Mouse (Mus musculus): Measurements from ENCODE around the gene Gpr35. TPM values are rescaled to one million over a fixed set of nuclear protein-coding genes. Genes with fewer than 3 reads are reported as not detected.
A peak's percentile ranks its signal among the peaks of the same experiment; 100 is the strongest.

The Gpr35 gene
- polyA plus RNA-seq, 1 experiment from 2014 or later, result 0.54 TPM

GRCm38 (mm10) chr1:92972854-92973253 lies 22.2 kb downstream of the Gpr35 start:
- H3K4me2 ChIP-seq (ENCODE audit: low read length), result no peak overlapping the region
- no peak overlapping the region for H3K9ac ChIP-seq (ENCODE audit: low read length)
- no peak overlapping the region for H3K4me3 ChIP-seq (ENCODE audit: control insufficient read depth in 1 of 2, insufficient read depth in 1 of 2, low read depth in 1 of 2, low read length in 2 of 2)
- no peaks in the 10 kb centered on the region for H3K36me3 ChIP-seq (ENCODE audit: control insufficient read depth, insufficient read depth, low read length)
- no peaks in the 10 kb centered on the region for H3K27me3 ChIP-seq (ENCODE audit: control insufficient read depth, insufficient read depth, low read length)
- H3K27ac ChIP-seq (replicated peaks in 1 of 2; ENCODE audit: control insufficient read depth in 1 of 2, insufficient read depth in 1 of 2, low read depth in 2 of 2, low read length in 2 of 2), result peak overlapping the region in 1 of 2 experiments; percentile 51; a peak in 2 of 4 replicates
- peaks cover 13 to 19% of the 10 kb centered on the region in 2 experiments for H3K4me1 ChIP-seq (ENCODE audit: control insufficient read depth in 2 of 2, insufficient read depth in 2 of 2, low read length in 2 of 2)
- 18% methylated on average over 1 of the region's 1 CpGs for WGBS
- H3K9me3 ChIP-seq (ENCODE audit: control insufficient read depth, low read length), result no peaks in the 10 kb centered on the region
- ATAC-seq (ENCODE audit: insufficient number of reproducible peaks, insufficient read depth, low FRiP score, low read depth), result 0 out of 2 replicates have a peak, but pooled peaks have one; percentile 35

GRCm38 (mm10) chr1:92976141-92976566 lies 25.5 kb downstream of the Gpr35 start:
- WGBS, result 20% methylated on average over 6 of the region's 6 CpGs
- H3K27ac ChIP-seq (replicated peaks in 1 of 2; ENCODE audit: control insufficient read depth in 1 of 2, insufficient read depth in 1 of 2, low read depth in 2 of 2, low read length in 2 of 2), result 0 out of 4 replicates have a peak overlapping the region, but pooled peaks of 1 of the 2 experiments have one; percentile 10
- H3K9me3 ChIP-seq (ENCODE audit: control insufficient read depth, low read length), result no peaks in the 10 kb centered on the region
- ATAC-seq (ENCODE audit: insufficient number of reproducible peaks, insufficient read depth, low FRiP score, low read depth), result 0 out of 2 replicates have a peak, but pooled peaks have one; percentile 20
- no peak overlapping the region for H3K4me3 ChIP-seq (ENCODE audit: control insufficient read depth in 1 of 2, insufficient read depth in 1 of 2, low read depth in 1 of 2, low read length in 2 of 2)
- peaks cover 26 to 35% of the 10 kb centered on the region in 2 experiments for H3K4me1 ChIP-seq (ENCODE audit: control insufficient read depth in 2 of 2, insufficient read depth in 2 of 2, low read length in 2 of 2)
- H3K36me3 ChIP-seq (ENCODE audit: control insufficient read depth, insufficient read depth, low read length), result no peaks in the 10 kb centered on the region
- no peaks in the 10 kb centered on the region for H3K27me3 ChIP-seq (ENCODE audit: control insufficient read depth, insufficient read depth, low read length)
- H3K9ac ChIP-seq (ENCODE audit: low read length), result no peak overlapping the region
- no peak overlapping the region for H3K4me2 ChIP-seq (ENCODE audit: low read length)

- Histone ChIP-seq H3K9me3 (ENCODE audit: control insufficient read depth, low read length) (no peaks in the 10 kb centered on the region), H3K27me3 (ENCODE audit: control insufficient read depth, insufficient read depth, low read length) (no peaks in the 10 kb centered on the region), H3K4me2 (ENCODE audit: low read length) (peak overlapping the region; percentile 41), H3K36me3 (ENCODE audit: control insufficient read depth, insufficient read depth, low read length) (no peaks in the 10 kb centered on the region), H3K4me3 (ENCODE audit: control insufficient read depth in 1 of 2, insufficient read depth in 1 of 2, low read depth in 1 of 2, low read length in 2 of 2) (no peak overlapping the region), H3K4me1 (ENCODE audit: control insufficient read depth in 2 of 2, insufficient read depth in 2 of 2, low read length in 2 of 2) (peaks cover 22 to 31% of the 10 kb centered on the region in 2 experiments), H3K9ac (ENCODE audit: low read length) (peak overlapping the region; percentile 21; the same call in 1 of the 2 replicates), H3K27ac (replicated peaks in 1 of 2; ENCODE audit: control insufficient read depth in 1 of 2, insufficient read depth in 1 of 2, low read depth in 2 of 2, low read length in 2 of 2) (no peak overlapping the region)
- ATAC-seq (ENCODE audit: insufficient number of reproducible peaks, insufficient read depth, low FRiP score, low read depth), result no peak
- 29% methylated on average over 7 of the region's 7 CpGs for WGBS
These were observed 28.0 kb downstream of the Gpr35 start for GRCm38 (mm10) chr1:92978645-92979044.

- H3K9me3 ChIP-seq (ENCODE audit: control insufficient read depth, low read length), result no peaks in the 10 kb centered on the region
- peak overlapping the region; percentile 41 for H3K4me2 ChIP-seq (ENCODE audit: low read length)
- H3K27me3 ChIP-seq (ENCODE audit: control insufficient read depth, insufficient read depth, low read length), result no peaks in the 10 kb centered on the region
- peak overlapping the region; percentile 21; the same call in 1 of the 2 replicates for H3K9ac ChIP-seq (ENCODE audit: low read length)
- H3K36me3 ChIP-seq (ENCODE audit: control insufficient read depth, insufficient read depth, low read length), result no peaks in the 10 kb centered on the region
- no peak for ATAC-seq (ENCODE audit: insufficient number of reproducible peaks, insufficient read depth, low FRiP score, low read depth)
- no peak overlapping the region for H3K27ac ChIP-seq (replicated peaks in 1 of 2; ENCODE audit: control insufficient read depth in 1 of 2, insufficient read depth in 1 of 2, low read depth in 2 of 2, low read length in 2 of 2)
- no peak overlapping the region for H3K4me3 ChIP-seq (ENCODE audit: control insufficient read depth in 1 of 2, insufficient read depth in 1 of 2, low read depth in 1 of 2, low read length in 2 of 2)
- 19% methylated on average over 11 of the region's 11 CpGs for WGBS
- peaks cover 22 to 31% of the 10 kb centered on the region in 2 experiments for H3K4me1 ChIP-seq (ENCODE audit: control insufficient read depth in 2 of 2, insufficient read depth in 2 of 2, low read length in 2 of 2)
These were observed 28.5 kb downstream of the Gpr35 start for GRCm38 (mm10) chr1:92979073-92979602.

GRCm38 (mm10) chr1:92981056-92981845 lies 30.6 kb downstream of the Gpr35 start:
- no peak overlapping the region for H3K27ac ChIP-seq (replicated peaks in 1 of 2; ENCODE audit: control insufficient read depth in 1 of 2, insufficient read depth in 1 of 2, low read depth in 2 of 2, low read length in 2 of 2)
- H3K36me3 ChIP-seq (ENCODE audit: control insufficient read depth, insufficient read depth, low read length), result no peaks in the 10 kb centered on the region
- ATAC-seq (ENCODE audit: insufficient number of reproducible peaks, insufficient read depth, low FRiP score, low read depth), result no peak
- no peaks in the 10 kb centered on the region for H3K27me3 ChIP-seq (ENCODE audit: control insufficient read depth, insufficient read depth, low read length)
- no peak overlapping the region for H3K9ac ChIP-seq (ENCODE audit: low read length)
- no peak overlapping the region for H3K4me2 ChIP-seq (ENCODE audit: low read length)
- no peaks in the 10 kb centered on the region for H3K9me3 ChIP-seq (ENCODE audit: control insufficient read depth, low read length)
- H3K4me1 ChIP-seq (ENCODE audit: control insufficient read depth in 2 of 2, insufficient read depth in 2 of 2, low read length in 2 of 2), result peaks cover 16 to 23% of the 10 kb centered on the region in 2 experiments
- WGBS, result 66% methylated on average over 7 of the region's 7 CpGs
- no peak overlapping the region for H3K4me3 ChIP-seq (ENCODE audit: control insufficient read depth in 1 of 2, insufficient read depth in 1 of 2, low read depth in 1 of 2, low read length in 2 of 2)

- Histone ChIP-seq H3K4me3 (ENCODE audit: control insufficient read depth in 1 of 2, insufficient read depth in 1 of 2, low read depth in 1 of 2, low read length in 2 of 2) (no peak overlapping the region), H3K9me3 (ENCODE audit: control insufficient read depth, low read length) (no peaks in the 10 kb centered on the region), H3K9ac (ENCODE audit: low read length) (no peak overlapping the region), H3K36me3 (ENCODE audit: control insufficient read depth, insufficient read depth, low read length) (no peaks in the 10 kb centered on the region), H3K27ac (replicated peaks in 1 of 2; ENCODE audit: control insufficient read depth in 1 of 2, insufficient read depth in 1 of 2, low read depth in 2 of 2, low read length in 2 of 2) (no peak overlapping the region), H3K4me2 (ENCODE audit: low read length) (no peak overlapping the region), H3K27me3 (ENCODE audit: control insufficient read depth, insufficient read depth, low read length) (no peaks in the 10 kb centered on the region), H3K4me1 (ENCODE audit: control insufficient read depth in 2 of 2, insufficient read depth in 2 of 2, low read length in 2 of 2) (peaks cover 12 to 18% of the 10 kb centered on the region in 2 experiments)
- no peak for ATAC-seq (ENCODE audit: insufficient number of reproducible peaks, insufficient read depth, low FRiP score, low read depth)
- 92% methylated on average over 17 of the region's 17 CpGs for WGBS
These were observed 32.4 kb downstream of the Gpr35 start for GRCm38 (mm10) chr1:92982931-92983605.

GRCm38 (mm10) chr1:92984999-92985398 lies 34.3 kb downstream of the Gpr35 start:
- H3K4me1 ChIP-seq (ENCODE audit: control insufficient read depth in 2 of 2, insufficient read depth in 2 of 2, low read length in 2 of 2), result 0 out of 4 replicates have a peak, but pooled peaks cover 0 to 4% of the 10 kb centered on the region in 2 experiments
- no peak overlapping the region for H3K9ac ChIP-seq (ENCODE audit: low read length)
- H3K27me3 ChIP-seq (ENCODE audit: control insufficient read depth, insufficient read depth, low read length), result no peaks in the 10 kb centered on the region
- WGBS, result 78% methylated on average over 5 of the region's 5 CpGs
- H3K36me3 ChIP-seq (ENCODE audit: control insufficient read depth, insufficient read depth, low read length), result no peaks in the 10 kb centered on the region
- no peaks in the 10 kb centered on the region for H3K9me3 ChIP-seq (ENCODE audit: control insufficient read depth, low read length)
- no peak overlapping the region for H3K4me2 ChIP-seq (ENCODE audit: low read length)
- ATAC-seq (ENCODE audit: insufficient number of reproducible peaks, insufficient read depth, low FRiP score, low read depth), result no peak
- H3K27ac ChIP-seq (replicated peaks in 1 of 2; ENCODE audit: control insufficient read depth in 1 of 2, insufficient read depth in 1 of 2, low read depth in 2 of 2, low read length in 2 of 2), result no peak overlapping the region
- H3K4me3 ChIP-seq (ENCODE audit: control insufficient read depth in 1 of 2, insufficient read depth in 1 of 2, low read depth in 1 of 2, low read length in 2 of 2), result no peak overlapping the region
